ENCODE assay signal across 9 mouse cellular contexts in genomic region chr6:7660377-7661080, GRCm38 (mm10). TPM values are rescaled to one million over a fixed set of nuclear protein-coding genes. Genes with fewer than 3 reads are reported as not detected.
DNase-seq lines count a peak whose midpoint lies in the region; ATAC-seq and TF ChIP-seq lines count a peak whose summit lies in the region.
"Had no signal": no experiment of that assay in that cellular context is flagged by ENCODE, and none has a peak within 500 bp of the region (broad histone marks: within the 10 kb centered on the region; RNA-seq: fewer than 3 reads in every experiment).

No protein-coding gene starts in this region.

- no peak overlapping the region for H3K9ac ChIP-seq in intestine, postnatal 0 days (ENCODE audit: low read depth, low read length)
- H3K9ac ChIP-seq in intestine, embryonic 16.5 days (ENCODE audit: low read depth, low read length): no peak overlapping the region
- no peak overlapping the region for H3K9ac ChIP-seq in CH12.LX (ENCODE audit: insufficient read depth, low read depth)
- no peak overlapping the region for H3K9ac ChIP-seq in forebrain, postnatal 0 days
- no peak overlapping the region for H3K9ac ChIP-seq in midbrain, embryonic 15.5 days
- no peak overlapping the region for H3K9ac ChIP-seq in intestine, embryonic 15.5 days
- H3K9ac ChIP-seq: liver, embryonic 13.5 days had no signal

- no peaks in the 10 kb centered on the region for H3K79me2 ChIP-seq in CH12.LX (replicated peaks; ENCODE audit: control insufficient read depth, extremely low read depth, insufficient read depth, poor library complexity, severe bottlenecking)

- TF ChIP-seq EP300 in CH12.LX (IDR thresholded peaks at IDR 0.05; ENCODE audit: low read length): no peak

- no peaks in the 10 kb centered on the region for H3K36me3 ChIP-seq in intestine, postnatal 0 days (ENCODE audit: control insufficient read depth, insufficient read depth)
- no peaks in the 10 kb centered on the region for H3K36me3 ChIP-seq in intestine, embryonic 16.5 days (ENCODE audit: control insufficient read depth, insufficient read depth, low read length)
- H3K36me3 ChIP-seq in CH12.LX (replicated peaks in 1 of 2; ENCODE audit: control insufficient read depth in 1 of 2, insufficient read depth in 1 of 2, low read length in 1 of 2): no peaks in the 10 kb centered on the region
- no peaks in the 10 kb centered on the region for H3K36me3 ChIP-seq in forebrain, postnatal 0 days (ENCODE audit: insufficient read depth)
- no peaks in the 10 kb centered on the region for H3K36me3 ChIP-seq in midbrain, embryonic 15.5 days (replicated peaks)
- no peaks in the 10 kb centered on the region for H3K36me3 ChIP-seq in thymus, adult 2 months (ENCODE audit: control insufficient read depth, insufficient read depth, low read length)
- no peaks in the 10 kb centered on the region for H3K36me3 ChIP-seq in intestine, embryonic 15.5 days
- H3K36me3 ChIP-seq: liver, embryonic 13.5 days had no signal

- H3K27ac ChIP-seq in intestine, postnatal 0 days (ENCODE audit: low read depth, low read length): no peak overlapping the region
- H3K27ac ChIP-seq in intestine, embryonic 16.5 days (ENCODE audit: low read length): no peak overlapping the region
- H3K27ac ChIP-seq in CH12.LX (ENCODE audit: insufficient read depth, low read depth): no peak overlapping the region
- no peak overlapping the region for H3K27ac ChIP-seq in forebrain, postnatal 0 days (ENCODE audit: low read depth, low read length)
- H3K27ac ChIP-seq in midbrain, embryonic 15.5 days: no peak overlapping the region
- H3K27ac ChIP-seq in thymus, adult 2 months (ENCODE audit: control insufficient read depth, insufficient read depth, low read length): no peak overlapping the region
- no peak overlapping the region for H3K27ac ChIP-seq in intestine, embryonic 15.5 days
- H3K27ac ChIP-seq: liver, embryonic 13.5 days had no signal

- no peaks in the 10 kb centered on the region for H3K9me3 ChIP-seq in intestine, postnatal 0 days (ENCODE audit: control insufficient read depth)
- no peaks in the 10 kb centered on the region for H3K9me3 ChIP-seq in intestine, embryonic 16.5 days (ENCODE audit: control insufficient read depth, low read length)
- H3K9me3 ChIP-seq in CH12.LX (replicated peaks; ENCODE audit: low read length): no peaks in the 10 kb centered on the region
- no peaks in the 10 kb centered on the region for H3K9me3 ChIP-seq in forebrain, postnatal 0 days (ENCODE audit: low read length)
- H3K9me3 ChIP-seq in midbrain, embryonic 15.5 days: no peaks in the 10 kb centered on the region
- no peaks in the 10 kb centered on the region for H3K9me3 ChIP-seq in intestine, embryonic 15.5 days
- H3K9me3 ChIP-seq: liver, embryonic 13.5 days had no signal

- 56% methylated on average over 5 of the region's 5 CpGs for WGBS in intestine, postnatal 0 days
- WGBS in intestine, embryonic 16.5 days: 64% methylated on average over 5 of the region's 5 CpGs
- 62% methylated on average over 5 of the region's 5 CpGs for WGBS in forebrain, postnatal 0 days
- WGBS in midbrain, embryonic 15.5 days: 66% methylated on average over 5 of the region's 5 CpGs
- 65% methylated on average over 5 of the region's 5 CpGs for WGBS in thymus, adult 2 months
- 62% methylated on average over 5 of the region's 5 CpGs for WGBS in intestine, embryonic 15.5 days

- no peaks in the 10 kb centered on the region for H3K4me1 ChIP-seq in intestine, postnatal 0 days (replicated peaks; ENCODE audit: control insufficient read depth, insufficient read depth, low read length)
- H3K4me1 ChIP-seq in intestine, embryonic 16.5 days (ENCODE audit: control insufficient read depth, insufficient read depth, low read length): no peaks in the 10 kb centered on the region
- H3K4me1 ChIP-seq in CH12.LX (ENCODE audit: control insufficient read depth in 1 of 2, insufficient read depth in 2 of 2): peaks cover 0 to 7% of the 10 kb centered on the region in 2 experiments; a peak in 1 of 4 replicates
- H3K4me1 ChIP-seq in forebrain, postnatal 0 days (ENCODE audit: insufficient read depth): no peaks in the 10 kb centered on the region
- H3K4me1 ChIP-seq in midbrain, embryonic 15.5 days: no peaks in the 10 kb centered on the region
- H3K4me1 ChIP-seq in thymus, adult 2 months (replicated peaks; ENCODE audit: control insufficient read depth, insufficient read depth, low read length): no peaks in the 10 kb centered on the region
- no peaks in the 10 kb centered on the region for H3K4me1 ChIP-seq in intestine, embryonic 15.5 days (replicated peaks)
- H3K4me1 ChIP-seq: liver, embryonic 13.5 days had no signal

- TF ChIP-seq CTCF in intestine, postnatal 0 days (IDR thresholded peaks at IDR 0.05; ENCODE audit: low read depth): peak; percentile 79
- TF ChIP-seq CTCF in CH12.LX (conservative IDR thresholded peaks at IDR 0.05 in 1 of 2, IDR thresholded peaks at IDR 0.05 in 1 of 2; ENCODE audit: low read depth in 2 of 2, low read length in 2 of 2): peak; percentile 50 to 77; a peak in 3 of 4 replicates
- TF ChIP-seq CTCF in forebrain, postnatal 0 days (IDR thresholded peaks at IDR 0.05; ENCODE audit: low read depth): peak; percentile 82
- TF ChIP-seq CTCF in thymus, adult 2 months (IDR thresholded peaks at IDR 0.05; ENCODE audit: borderline replicate concordance, control insufficient read depth, extremely low read depth, insufficient read depth, low read length, poor library complexity): no peak

- no peak for TF ChIP-seq POLR2A in CH12.LX (IDR thresholded peaks at IDR 0.05; ENCODE audit: low read depth, low read length)
- no peak for TF ChIP-seq POLR2A in thymus, adult 2 months (IDR thresholded peaks at IDR 0.05; ENCODE audit: control insufficient read depth, extremely low read depth, insufficient read depth, low read length, poor library complexity)

- ATAC-seq in intestine, postnatal 0 days: no peak
- ATAC-seq in intestine, embryonic 16.5 days: no peak
- ATAC-seq in forebrain, postnatal 0 days: peak; percentile 73
- ATAC-seq in midbrain, embryonic 15.5 days (replicated peaks): peak; percentile 73
- no peak for ATAC-seq in intestine, embryonic 15.5 days

- no peak overlapping the region for H3K4me2 ChIP-seq in intestine, postnatal 0 days (replicated peaks; ENCODE audit: low read depth)
- no peak overlapping the region for H3K4me2 ChIP-seq in intestine, embryonic 16.5 days (ENCODE audit: low read depth, low read length)
- H3K4me2 ChIP-seq in CH12.LX (ENCODE audit: insufficient read depth, low read depth, poor library complexity, severe bottlenecking): no peak overlapping the region
- H3K4me2 ChIP-seq in forebrain, postnatal 0 days (ENCODE audit: low read depth): no peak overlapping the region
- H3K4me2 ChIP-seq in midbrain, embryonic 15.5 days: no peak overlapping the region
- no peak overlapping the region for H3K4me2 ChIP-seq in intestine, embryonic 15.5 days (replicated peaks)
- H3K4me2 ChIP-seq: liver, embryonic 13.5 days had no signal

- H3K27me3 ChIP-seq in intestine, postnatal 0 days (replicated peaks; ENCODE audit: control insufficient read depth, insufficient read depth, low read length): no peaks in the 10 kb centered on the region
- H3K27me3 ChIP-seq in intestine, embryonic 16.5 days (replicated peaks; ENCODE audit: control insufficient read depth, insufficient read depth, low read length): no peaks in the 10 kb centered on the region
- no peaks in the 10 kb centered on the region for H3K27me3 ChIP-seq in CH12.LX (replicated peaks)
- no peaks in the 10 kb centered on the region for H3K27me3 ChIP-seq in forebrain, postnatal 0 days (ENCODE audit: insufficient read depth, low read length)
- no peaks in the 10 kb centered on the region for H3K27me3 ChIP-seq in midbrain, embryonic 15.5 days (replicated peaks)
- no peaks in the 10 kb centered on the region for H3K27me3 ChIP-seq in thymus, adult 2 months (ENCODE audit: control insufficient read depth, insufficient read depth, low read length)
- no peaks in the 10 kb centered on the region for H3K27me3 ChIP-seq in intestine, embryonic 15.5 days (replicated peaks)
- H3K27me3 ChIP-seq: liver, embryonic 13.5 days had no signal

- dilution Hi-C loops in CH12.LX (cut with MboI; ENCODE audit: extremely low pct_ligation_motif_present, extremely low pct_unique_long_range_greater_than_20kb, low sequenced_read_pairs): no loop called here

- in situ Hi-C loops in CH12.LX (cut with MboI; ENCODE audit: low pct_ligation_motif_present, low pct_unique_long_range_greater_than_20kb, low sequenced_read_pairs): loop anchor here (25.0 kb wide), 1 partner anchor 723 kb away; no protein-coding TSS in a partner anchor

- DNase-seq in CH12.LX (ENCODE audit: extremely low read depth) (peak; percentile 60), ZHBTc4 (ENCODE audit: low read depth, low spot score) (peak; percentile 72)
- DNase-seq in forebrain, postnatal 0 days: peak; percentile 70
- no peak for DNase-seq in thymus, adult 2 months
- DNase-seq: liver, embryonic 13.5 days had no signal

- TF ChIP-seq RAD21 in CH12.LX (IDR thresholded peaks at IDR 0.05; ENCODE audit: low read depth, low read length): peak; percentile 71

- H3K4me3 ChIP-seq in intestine, postnatal 0 days (ENCODE audit: low read depth, low read length): no peak overlapping the region
- no peak overlapping the region for H3K4me3 ChIP-seq in intestine, embryonic 16.5 days (ENCODE audit: low read length)
- H3K4me3 ChIP-seq in CH12.LX (replicated peaks in 1 of 3; ENCODE audit: low read depth in 2 of 3, low read length in 2 of 3, poor library complexity in 1 of 3): no peak overlapping the region
- H3K4me3 ChIP-seq in forebrain, postnatal 0 days (ENCODE audit: low read depth, low read length): no peak overlapping the region
- H3K4me3 ChIP-seq in midbrain, embryonic 15.5 days: no peak overlapping the region
- no peak overlapping the region for H3K4me3 ChIP-seq in thymus, adult 2 months (ENCODE audit: control insufficient read depth, insufficient read depth, low read length)
- H3K4me3 ChIP-seq in intestine, embryonic 15.5 days (replicated peaks): no peak overlapping the region
- H3K4me3 ChIP-seq: liver, embryonic 13.5 days had no signal

TF ChIP-seq in CH12.LX, 34 proteins besides CTCF, POLR2A, EP300 and RAD21 (continues in another document):
- TF ChIP-seq SMC3 (IDR thresholded peaks at IDR 0.05; ENCODE audit: low read depth, low read length): peak; percentile 57
- no peak for TF ChIP-seq NRF1 (IDR thresholded peaks at IDR 0.05; ENCODE audit: low read depth, low read length)
- no peak for TF ChIP-seq IRF4 (IDR thresholded peaks at IDR 0.05; ENCODE audit: low read depth, low read length)

RNA-seq across cellular contexts. Expression of gene Asns, which starts 32.5 kb away (rescaled TPM):
- polyA plus RNA-seq in intestine, postnatal 0 days (2015; fragmentation: Nextera tagmentation; extraction: Ambion mirVana): 25.6 and 25.8 TPM in 2 replicates
- 95.8 and 112 TPM in 2 replicates for polyA plus RNA-seq in intestine, embryonic 16.5 days (2015; fragmentation: Nextera tagmentation; extraction: Ambion mirVana)
- total RNA-seq in CH12.LX (2012; rRNA removed): not detected in 2 replicates
- not detected in 2 replicates for total RNA-seq in CH12.LX (2014; rRNA removed)
- not detected in 2 replicates for polyA plus RNA-seq in CH12.LX (2012; ENCODE audit: insufficient read length, low read depth)
- 95.8 and 124 TPM in 2 replicates for total RNA-seq in forebrain, postnatal 0 days (2014; rRNA removed)
- 132 and 133 TPM in 2 replicates for polyA plus RNA-seq in forebrain, postnatal 0 days (2015; fragmentation: Nextera tagmentation; extraction: Ambion mirVana)
- polyA plus RNA-seq in midbrain, embryonic 15.5 days (2015; fragmentation: Nextera tagmentation; extraction: Ambion mirVana): 82.6 and 90.2 TPM in 2 replicates
- polyA plus RNA-seq in thymus, adult 2 months (2012; rRNA removed): 6.1 and 6.5 TPM in 2 replicates
- 114 and 122 TPM in 2 replicates for polyA plus RNA-seq in intestine, embryonic 15.5 days (2015; fragmentation: Nextera tagmentation; extraction: Ambion mirVana)

Comparison
In these comparisons a context has a peak if more than half of its experiments do, and no peak if none do; other contexts are left out.
1. ATAC-seq: peak in forebrain, postnatal 0 days (single experiment) and midbrain, embryonic 15.5 days (single experiment); none in intestine, postnatal 0 days (single experiment), intestine, embryonic 16.5 days (single experiment) and intestine, embryonic 15.5 days (single experiment).